Comparison of ENCODE assay signal across 7 mouse cellular contexts in the genomic region with DNA sequence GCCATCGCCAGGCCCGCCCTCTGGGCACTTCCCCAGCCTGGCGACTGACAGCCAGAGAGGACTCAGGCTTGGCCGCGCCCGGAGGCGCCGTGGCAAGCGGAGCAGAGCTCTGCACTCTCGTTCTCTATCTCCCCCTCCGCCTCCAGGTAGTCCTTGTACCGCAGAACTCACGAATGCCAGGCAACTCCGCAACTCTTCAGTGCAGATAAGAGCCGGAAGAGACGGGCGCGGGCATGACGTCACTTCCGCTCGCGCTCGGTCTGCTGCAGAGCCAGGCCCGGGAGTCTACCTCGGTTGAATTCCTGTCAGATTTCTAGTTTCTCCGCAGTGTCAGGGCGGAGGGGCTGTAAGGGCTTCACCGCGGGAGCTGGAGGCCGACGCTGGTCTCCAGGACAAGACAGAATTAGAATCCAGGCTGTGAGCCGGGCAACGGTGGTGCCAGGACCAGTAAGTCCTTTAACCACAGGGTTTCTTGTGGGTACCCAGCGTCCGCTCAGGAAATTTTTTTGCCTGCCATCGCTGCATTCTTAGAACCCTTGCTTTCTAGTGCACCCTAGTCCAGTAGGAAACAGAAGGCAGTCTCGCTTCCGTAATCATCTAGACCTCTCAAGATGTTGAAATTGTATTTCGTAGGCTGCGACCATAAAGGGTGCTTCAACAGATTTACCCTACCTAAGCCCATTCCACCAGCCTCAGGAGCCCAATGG. TPM values are rescaled to one million over a fixed set of nuclear protein-coding genes. Genes with fewer than 3 reads are reported as not detected.
DNase-seq lines count a peak whose midpoint lies in the region; ATAC-seq lines count a peak whose summit lies in the region.

A gene (minus strand): TSS at position 220 of the 707 bp plus-strand sequence.

- H3K9me3 ChIP-seq in intestine, embryonic 16.5 days (ENCODE audit: control insufficient read depth, low read length), result no peaks in the 10 kb centered on the region
- no peaks in the 10 kb centered on the region for H3K9me3 ChIP-seq in midbrain, embryonic 11.5 days (ENCODE audit: control insufficient read depth, low read length)

- H3K36me3 ChIP-seq in intestine, embryonic 16.5 days (ENCODE audit: control insufficient read depth, insufficient read depth, low read length), result 0 out of 2 replicates have a peak, but pooled peaks cover 6% of the 10 kb centered on the region
- H3K36me3 ChIP-seq in midbrain, embryonic 11.5 days (ENCODE audit: control insufficient read depth, insufficient read depth, low read length), result peaks cover 4% of the 10 kb centered on the region; the same call in 1 of the 2 replicates

- ATAC-seq in intestine, embryonic 16.5 days, result peak; percentile 97
- peak; percentile 97 for ATAC-seq in midbrain, embryonic 11.5 days (ENCODE audit: low FRiP score)

- peak within 1 kb of the TSS; percentile 83 for H3K4me2 ChIP-seq in intestine, embryonic 16.5 days (ENCODE audit: low read depth, low read length)
- peak within 1 kb of the TSS; percentile 74 for H3K4me2 ChIP-seq in midbrain, embryonic 11.5 days

- peak within 1 kb of the TSS; percentile 84 for H3K9ac ChIP-seq in intestine, embryonic 16.5 days (ENCODE audit: low read depth, low read length)
- H3K9ac ChIP-seq in midbrain, embryonic 11.5 days (ENCODE audit: low read length), result peak within 1 kb of the TSS; percentile 93

- DNase-seq in adrenal gland, adult 18-20 months (ENCODE audit: low spot score in 2 of 2), result peak; percentile 81 to 84
- DNase-seq in embryo, embryonic 11 days, result peak; percentile 92
- DNase-seq in gastrocnemius, postnatal 36 days, result peak; percentile 67 to 86
- peak; percentile 88 to 92 for DNase-seq in left cerebral cortex, postnatal 36 days (ENCODE audit: low spot score in 2 of 2)
- DNase-seq in midbrain, embryonic 11.5 days (ENCODE audit: low spot score, missing footprints), result peak; percentile 100
- DNase-seq in skeletal muscle tissue, adult 2 months (ENCODE audit: low read depth, low spot score), result peak; percentile 75

- H3K27me3 ChIP-seq in intestine, embryonic 16.5 days (replicated peaks; ENCODE audit: control insufficient read depth, insufficient read depth, low read length), result no peaks in the 10 kb centered on the region
- H3K27me3 ChIP-seq in midbrain, embryonic 11.5 days (ENCODE audit: control insufficient read depth, insufficient read depth, low read length), result no peaks in the 10 kb centered on the region

- H3K27ac ChIP-seq in intestine, embryonic 16.5 days (ENCODE audit: low read length), result peak within 1 kb of the TSS; percentile 98
- H3K27ac ChIP-seq in midbrain, embryonic 11.5 days (ENCODE audit: low read depth, low read length), result peak within 1 kb of the TSS; percentile 82

- intact Hi-C loops in gastrocnemius, postnatal 36 days (cut with DNase I), result no loop called here
- intact Hi-C loops in left cerebral cortex, postnatal 36 days (cut with DNase I), result loop anchor here (2.0 to 10.0 kb wide), 2 partner anchors 52 to 152 kb away; a partner anchor contains a TSS

- peak within 1 kb of the TSS; percentile 82 for H3K4me3 ChIP-seq in intestine, embryonic 16.5 days (ENCODE audit: low read length)
- peak within 1 kb of the TSS; percentile 67 for H3K4me3 ChIP-seq in midbrain, embryonic 11.5 days (ENCODE audit: low read depth, low read length)

- H3K4me1 ChIP-seq in intestine, embryonic 16.5 days (ENCODE audit: control insufficient read depth, insufficient read depth, low read length), result peaks cover 12% of the 10 kb centered on the region
- H3K4me1 ChIP-seq in midbrain, embryonic 11.5 days (ENCODE audit: control insufficient read depth, insufficient read depth, low read length), result peaks cover 8% of the 10 kb centered on the region; the same call in 1 of the 2 replicates

- under 1% methylated on average over 40 of the region's 40 CpGs for WGBS in intestine, embryonic 16.5 days
- WGBS in midbrain, embryonic 11.5 days, result 1% methylated on average over 40 of the region's 40 CpGs

RNA-seq across cellular contexts. Expression of the gene that starts here (rescaled TPM):
- total RNA-seq in adrenal gland, adult 18-20 months (2021), result 10 to 100 TPM; 20.4 to 20.9 TPM
- total RNA-seq in gastrocnemius, postnatal 36 days (2021), result 1 to 10 TPM; 6.1 to 8.2 TPM
- polyA plus RNA-seq in intestine, embryonic 16.5 days (2015; fragmentation: Nextera tagmentation; extraction: Ambion mirVana), result 14.2 and 14.4 TPM in 2 replicates
- total RNA-seq in left cerebral cortex, postnatal 36 days (2021), result 10 to 100 TPM; 26.3 to 29.5 TPM
- 37.3 and 41.7 TPM in 2 replicates for polyA plus RNA-seq in midbrain, embryonic 11.5 days (2014; fragmentation: Nextera tagmentation; extraction: Ambion mirVana)

Comparison
In these comparisons a context has a peak if more than half of its experiments do, and no peak if none do; other contexts are left out.
1. Peak in every context shown above with its lines: DNase-seq, ATAC-seq, H3K4me3 ChIP-seq and H3K27ac ChIP-seq.